Mouse (Mus musculus) frontal cortex, postnatal 14 days (tissue): ENCODE measurements around the gene Alad.
A peak's percentile ranks its signal among the peaks of the same experiment; 100 is the strongest.

ENCODE experiments used
- DNase-seq, 2 experiments: peaks; one replicate each; pipeline ENCODE4 v3.0.0; 2022; ENCODE audit warnings: low spot score in 2 of 2

Alad gene

GRCm38 (mm10) chr4:62519849-62520233 is at the start of gene Alad:
Alad (minus strand) TSS chr4:62519918.
- peak; percentile 67 to 76 for DNase-seq

GRCm38 (mm10) chr4:62568359-62568758 is 48.6 kb upstream of the Alad start:
- no peak for DNase-seq

- DNase-seq, result no peak
Observed at GRCm38 (mm10) chr4:62567696-62568095, 48.0 kb upstream of the Alad start.

- no peak for DNase-seq
Observed at GRCm38 (mm10) chr4:62566530-62566929, 46.8 kb upstream of the Alad start.

DNA sequence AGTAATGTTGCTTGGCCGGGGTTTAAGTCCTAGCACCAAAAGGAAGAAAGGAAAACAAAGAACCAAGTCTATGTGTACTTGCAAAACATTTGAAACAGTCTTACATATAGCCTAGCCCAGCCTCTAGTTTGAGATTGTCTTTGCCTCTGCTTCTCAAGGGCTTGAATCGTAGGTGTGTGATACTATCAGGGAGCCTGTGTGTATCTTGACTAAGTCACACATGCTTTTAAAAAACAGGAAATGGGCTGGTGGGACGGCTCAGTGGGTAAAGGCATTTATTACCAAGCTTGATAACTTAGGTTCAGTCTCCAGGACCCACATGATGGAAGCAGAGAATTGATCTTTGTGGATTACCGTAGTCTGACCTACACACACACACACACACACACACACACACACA is 42.3 kb upstream of the Alad start:
- no peak for DNase-seq

GRCm38 (mm10) chr4:62561630-62562001 is 41.9 kb upstream of the Alad start:
- no peak for DNase-seq

GRCm38 (mm10) chr4:62560963-62561629 is 41.4 kb upstream of the Alad start:
- peak; percentile 30 to 66 for DNase-seq

GRCm38 (mm10) chr4:62559797-62560329 is 40.1 kb upstream of the Alad start, which contains the start of gene Rgs3:
Rgs3 (plus strand) TSS chr4:62559847.
- no peak for DNase-seq

GRCm38 (mm10) chr4:62557436-62557835 is 37.7 kb upstream of the Alad start:
- DNase-seq, result no peak

DNA sequence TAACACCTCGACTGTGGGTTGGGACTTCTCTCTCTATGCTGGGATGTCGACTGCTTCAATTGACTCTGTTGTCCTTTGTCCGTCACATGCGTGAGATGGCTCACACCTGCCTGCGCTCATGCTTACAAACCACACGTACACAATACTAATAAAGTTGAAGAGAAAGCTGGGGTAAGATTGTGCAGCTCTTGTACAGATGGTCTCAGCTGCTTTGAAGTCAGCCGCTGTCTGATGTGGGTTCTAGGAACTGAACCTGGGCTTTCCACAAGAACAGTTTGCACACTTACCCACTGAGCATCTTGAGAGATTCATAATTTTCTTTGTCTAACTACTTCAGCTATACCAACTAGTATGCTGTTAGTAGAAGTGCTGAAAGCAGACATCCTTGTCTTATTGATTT is 32.2 kb upstream of the Alad start:
- DNase-seq, result no peak

DNA sequence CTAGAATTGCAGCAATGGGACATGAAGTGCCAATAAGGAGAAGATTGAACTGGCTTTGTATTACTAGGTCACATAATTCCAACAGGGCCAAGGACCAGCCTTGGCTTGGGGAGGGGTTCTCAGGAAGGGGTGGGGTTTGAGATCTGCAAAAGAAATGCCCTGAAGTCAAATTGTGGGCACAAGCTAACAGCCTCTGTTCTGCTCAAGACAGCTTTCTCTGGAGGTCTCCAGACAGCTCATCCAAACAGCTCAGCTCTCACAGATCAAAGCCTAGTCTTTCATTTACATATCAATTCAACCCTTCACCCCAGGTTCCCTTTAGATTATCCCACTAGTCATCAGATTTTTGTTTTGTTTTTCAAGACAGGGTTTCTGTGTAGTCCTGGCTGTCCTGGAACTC is 25.1 kb upstream of the Alad start:
- no peak for DNase-seq

GRCm38 (mm10) chr4:62543782-62544181 is 24.1 kb upstream of the Alad start:
- no peak for DNase-seq

DNA sequence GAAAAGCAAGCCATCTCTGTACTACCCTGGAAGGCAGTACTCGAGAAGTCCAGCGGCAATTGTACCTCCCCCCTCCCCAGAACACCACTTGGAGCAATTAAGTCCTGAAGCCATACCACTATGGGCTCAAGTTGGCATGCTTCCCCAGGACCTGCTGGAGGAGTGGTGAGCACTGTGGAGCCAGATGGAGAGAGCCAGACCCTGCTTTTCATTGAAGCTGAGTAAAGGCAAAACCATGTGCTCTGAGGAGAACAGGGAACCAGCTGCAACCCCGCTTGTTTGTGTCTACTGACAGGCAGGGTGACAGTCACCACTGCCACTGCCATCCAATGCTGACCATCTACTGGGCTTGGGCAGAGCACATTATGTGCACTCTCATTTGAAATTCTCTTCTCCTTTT is 22.1 kb upstream of the Alad start:
- DNase-seq, result no peak

- no peak for DNase-seq
Observed at GRCm38 (mm10) chr4:62533729-62534128, 14.0 kb upstream of the Alad start.

DNA sequence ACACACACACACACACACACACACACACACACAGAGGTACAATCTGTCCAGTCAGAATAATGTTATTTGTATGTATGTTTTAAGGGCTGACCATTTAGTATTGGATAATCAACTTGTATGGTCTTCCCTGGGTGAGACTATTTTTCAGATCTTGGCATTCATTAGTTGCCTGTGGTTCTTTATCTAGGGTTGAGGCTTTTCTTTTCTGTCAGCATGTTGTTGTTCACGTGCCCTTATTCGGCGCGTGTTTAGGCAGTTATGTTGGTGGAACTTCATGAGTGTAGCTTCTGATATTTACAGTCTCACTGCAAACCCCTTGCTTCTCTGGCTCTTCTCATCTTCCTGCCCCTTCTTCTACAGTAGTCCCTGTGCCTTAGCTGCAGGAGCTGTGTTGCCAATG is 7.9 kb upstream of the Alad start:
- DNase-seq, result no peak

GRCm38 (mm10) chr4:62526256-62526655 is 6.5 kb upstream of the Alad start:
- DNase-seq, result no peak

DNA sequence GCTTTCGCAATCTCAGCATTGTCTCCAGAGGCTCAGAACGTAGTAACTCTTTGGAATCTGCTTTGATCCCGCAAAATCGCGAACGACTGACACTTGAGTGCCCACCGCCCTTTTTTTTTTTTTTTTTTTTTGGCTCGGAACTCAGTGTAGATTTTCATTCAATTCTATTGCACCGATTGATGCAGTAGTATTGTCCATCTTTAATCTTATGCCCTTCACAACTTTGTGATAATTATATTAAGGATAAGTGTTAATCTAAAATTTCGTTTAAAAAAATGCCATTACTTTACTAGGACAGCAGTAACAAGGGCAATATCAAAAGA is 5.7 kb upstream of the Alad start:
- DNase-seq, result no peak

DNA sequence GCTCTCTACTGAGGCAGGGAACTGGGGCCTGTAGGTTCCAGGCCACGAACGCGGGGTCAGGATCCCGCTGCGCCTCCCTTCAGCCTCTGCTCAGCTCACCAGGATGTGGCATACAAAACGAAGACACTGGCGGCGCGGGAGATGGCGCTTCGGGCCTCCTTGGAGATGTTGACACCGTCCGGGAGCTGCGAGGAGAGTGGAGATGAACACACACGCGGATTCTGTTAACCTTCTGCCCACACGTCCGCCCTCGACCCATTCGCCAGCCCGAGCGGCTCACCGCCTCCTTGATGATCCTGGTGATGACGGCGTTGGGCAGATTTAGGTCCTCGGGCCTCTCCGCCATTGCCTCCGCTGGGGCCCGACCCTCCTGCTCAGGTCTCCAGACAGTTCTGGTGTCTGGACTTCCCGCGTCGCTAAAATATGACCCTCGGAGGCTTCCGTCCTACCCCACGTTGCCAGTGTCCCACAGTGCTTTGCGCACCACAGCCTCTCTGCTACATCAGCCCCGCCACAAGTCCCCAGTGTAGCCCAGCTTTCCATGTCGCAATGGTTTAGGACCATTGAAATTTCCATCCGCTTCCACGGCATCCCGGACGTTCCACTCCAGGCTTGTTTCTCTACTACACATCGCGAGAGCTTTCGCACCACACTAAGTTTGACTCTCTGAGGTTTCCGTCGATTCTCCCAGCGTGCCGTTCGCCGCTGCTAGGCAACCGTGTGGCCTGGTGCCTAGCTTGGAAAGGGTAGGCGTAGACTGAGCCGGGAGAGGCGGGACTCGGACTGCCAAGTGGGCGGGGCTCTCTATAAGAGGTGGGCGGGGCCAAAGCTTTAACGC is 5.2 kb upstream of the Alad start, which contains the start of the genes Pole3 and 4933430I17Rik:
Gene Pole3 (minus strand): TSS at position 418 of the 838 bp plus-strand sequence.
Gene 4933430I17Rik (plus strand): TSS at position 719 of the 838 bp plus-strand sequence.
- DNase-seq, result peak; percentile 95 to 96

GRCm38 (mm10) chr4:62520892-62521400 is 1.2 kb upstream of the Alad start:
- no peak for DNase-seq

DNA sequence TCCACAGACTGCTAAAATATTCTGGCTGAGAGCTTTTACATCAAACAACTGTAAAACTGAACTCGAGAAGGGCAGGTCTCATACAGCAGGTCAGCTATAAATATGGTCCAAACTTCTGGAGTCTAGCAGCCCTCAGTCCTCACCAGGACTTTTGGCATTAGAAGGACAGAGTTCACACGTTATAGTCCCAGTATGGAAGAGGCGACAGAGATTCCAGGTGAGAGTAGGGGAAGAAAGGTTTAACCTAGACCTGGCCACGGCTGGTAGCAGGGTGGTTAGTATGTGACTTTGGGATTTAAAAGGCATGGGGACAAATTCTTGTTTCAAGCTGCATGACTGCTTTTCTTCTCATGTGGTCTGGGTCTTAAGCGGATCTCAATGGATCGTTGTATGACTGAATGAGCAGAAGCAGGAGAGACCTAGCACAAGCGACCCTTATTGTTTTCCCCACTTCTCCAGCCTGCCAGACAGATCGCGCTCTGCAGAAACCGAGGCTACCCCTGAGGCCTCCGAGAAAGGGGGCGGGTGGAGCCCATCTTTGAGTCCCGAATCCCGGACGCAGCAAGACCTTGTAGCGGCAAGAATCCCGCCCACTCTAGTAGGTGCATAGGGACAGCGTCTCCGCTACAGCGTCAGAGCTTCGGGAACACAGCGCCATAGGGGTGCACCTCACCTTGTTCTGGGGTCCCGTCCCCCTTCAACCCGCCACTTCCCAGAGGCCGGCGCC is 433 bp downstream of the Alad start:
- DNase-seq, result no peak

DNA sequence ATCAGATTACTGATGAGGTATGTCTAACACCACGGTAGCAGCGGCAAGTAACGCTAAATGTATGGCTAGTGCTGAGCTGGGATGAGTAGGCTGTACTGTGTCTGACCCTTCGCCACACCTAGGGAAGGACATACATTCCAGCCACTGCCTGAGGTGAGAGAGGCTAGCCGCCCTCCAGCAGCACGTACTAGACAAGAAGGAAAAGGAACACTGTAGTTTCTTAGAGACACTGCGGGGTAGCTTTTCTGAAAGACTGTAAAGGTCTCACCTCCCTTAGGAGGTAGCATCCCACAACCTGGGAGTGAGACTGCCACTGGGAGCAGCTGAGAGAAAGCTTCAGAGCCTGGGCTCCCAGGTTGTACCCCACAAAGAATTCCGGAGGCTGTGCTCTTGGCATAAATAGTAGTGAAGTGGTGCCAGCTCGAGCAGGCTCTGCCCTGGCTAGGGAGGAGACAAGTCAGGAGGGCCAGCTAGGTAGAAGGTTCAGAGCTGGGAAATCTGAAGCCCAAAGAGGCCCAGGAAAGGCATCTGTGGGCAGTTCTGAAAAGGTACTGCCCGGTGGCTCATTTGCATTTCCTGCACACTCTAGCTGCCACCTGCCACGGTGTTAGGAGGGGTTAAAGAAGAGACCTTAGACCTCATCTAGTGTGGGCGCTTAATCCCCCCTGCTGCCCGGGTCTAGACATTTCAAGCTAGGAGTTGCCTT is 1.1 kb downstream of the Alad start:
- no peak for DNase-seq
